Mouse (Mus musculus) embryonic stem cell, embryonic (primary cell): ENCODE measurements around the gene Aim2.
"Not testable (repeated sequence)": the region's sequence is repeated elsewhere in the genome, so short reads cannot be mapped to it uniquely, and the experiment has no call there.

Source experiments
- CTCF ChIA-PET, 4 experiments: fragments of 300-600 bp in 2 of 4; fragments of 350-600 bp in 2 of 4; sonication (Branson Sonifier 250); formaldehyde crosslinking; loops; one replicate each; lab custom pipeline; 2022; ENCODE audit warnings: inconsistent platforms in 2 of 4; lab: Charles Lee
- POLR2A ChIA-PET, 4 experiments: fragments of 300-600 bp in 2 of 4; fragments of 350-600 bp in 2 of 4; sonication (Branson Sonifier 250); formaldehyde crosslinking; loops; one replicate each; lab custom pipeline; 2022; ENCODE audit warnings: antibody characterized with exemption in 4 of 4, inconsistent platforms in 1 of 4; lab: Charles Lee

Aim2 gene

GRCm38 (mm10) chr1:173418936-173419621 is 68.4 kb downstream of the Aim2 start:
- POLR2A ChIA-PET, result interaction anchor here in 2 of 4 experiments (0.6 to 2.4 kb wide), 11 partner anchors 9 to 1396 kb away, joined by 3 to 21 read pairs (median 5); no protein-coding TSS in a partner anchor
- CTCF ChIA-PET, result interaction anchor here in 1 of 4 experiments (0.5 kb wide), 1 partner anchor 1309 kb away, joined by 3 read pairs; no protein-coding TSS in a partner anchor

DNA sequence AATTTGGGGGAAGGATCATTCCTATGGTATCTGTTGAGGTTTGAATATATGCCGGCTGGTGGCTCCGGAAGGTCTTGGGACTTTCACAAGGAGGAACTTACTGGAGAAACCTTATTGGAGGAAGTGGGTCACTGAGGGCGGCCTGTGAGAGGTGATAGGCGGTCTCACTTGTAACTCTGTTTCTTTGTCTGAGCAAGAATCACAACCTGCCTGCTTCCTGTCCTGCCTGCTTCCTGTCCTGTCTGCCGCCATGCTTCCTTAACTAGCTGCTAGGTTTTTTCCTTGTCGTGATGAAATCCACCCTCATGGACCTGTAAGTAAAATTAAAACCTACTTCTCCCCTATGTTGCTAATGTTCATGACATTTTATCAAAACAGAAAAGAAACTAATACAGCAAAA is 69.7 kb downstream of the Aim2 start:
- ChIA-PET POLR2A (interaction anchor here in 2 of 4 experiments (1.1 to 2.4 kb wide), 3 partner anchors 8 to 9 kb away, joined by 4 to 21 read pairs (median 5); no protein-coding TSS in a partner anchor), CTCF (no interaction called here)

- CTCF ChIA-PET, result interaction anchor here in 1 of 4 experiments (0.7 kb wide), 1 partner anchor 60 kb away, joined by 3 read pairs; no protein-coding TSS in a partner anchor
- POLR2A ChIA-PET, result no interaction called here
Measured at GRCm38 (mm10) chr1:173426345-173426744, 75.7 kb downstream of the Aim2 start.

- CTCF ChIA-PET, result no interaction called here
- POLR2A ChIA-PET, result interaction anchor here in 2 of 4 experiments (1.9 to 4.5 kb wide), 2 partner anchors 8 kb away, joined by 5 to 21 read pairs; no protein-coding TSS in a partner anchor
Measured at GRCm38 (mm10) chr1:173427385-173427784, 76.7 kb downstream of the Aim2 start.

DNA sequence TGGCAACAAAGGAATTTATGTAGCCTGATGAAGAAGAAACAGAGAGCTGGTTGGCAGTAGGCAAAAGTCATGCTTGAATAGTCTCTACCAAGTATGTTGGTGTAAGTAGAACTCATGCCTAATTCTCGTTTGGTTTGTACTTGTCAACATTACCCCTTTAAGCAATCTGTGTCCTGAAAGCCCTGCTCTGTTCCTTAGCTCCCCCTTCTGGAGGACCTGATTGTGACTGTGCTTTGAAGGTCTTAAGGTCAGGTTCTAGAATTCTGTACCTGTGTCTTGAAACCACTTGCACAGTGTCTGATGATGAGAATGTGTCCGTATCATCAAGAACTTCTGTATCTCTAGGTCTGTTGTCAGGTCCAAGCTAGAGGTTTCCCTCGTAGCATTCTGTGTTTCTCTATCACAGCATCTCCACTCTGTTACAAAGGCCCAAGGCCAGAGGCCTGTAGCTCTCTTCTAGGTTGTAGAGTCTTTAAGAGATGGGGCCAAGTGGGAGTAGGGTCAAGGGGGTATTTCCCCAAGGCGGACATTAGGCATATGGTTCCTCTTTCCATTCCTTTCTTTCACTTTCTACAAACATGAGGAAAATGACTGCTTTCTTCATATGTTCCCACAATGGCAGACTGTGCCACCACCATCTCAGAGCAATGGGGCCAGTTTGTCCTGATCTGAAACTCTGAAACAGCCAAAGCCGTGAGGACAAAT is 79.5 kb downstream of the Aim2 start:
- CTCF ChIA-PET, result interaction anchor here in 2 of 4 experiments (0.8 to 1.4 kb wide), 2 partner anchors 10 to 835 kb away, joined by 3 to 4 read pairs; no protein-coding TSS in a partner anchor
- POLR2A ChIA-PET, result interaction anchor here in 2 of 4 experiments (0.7 to 4.5 kb wide), 4 partner anchors 10 to 17 kb away, joined by 3 to 21 read pairs (median 4); no protein-coding TSS in a partner anchor

DNA sequence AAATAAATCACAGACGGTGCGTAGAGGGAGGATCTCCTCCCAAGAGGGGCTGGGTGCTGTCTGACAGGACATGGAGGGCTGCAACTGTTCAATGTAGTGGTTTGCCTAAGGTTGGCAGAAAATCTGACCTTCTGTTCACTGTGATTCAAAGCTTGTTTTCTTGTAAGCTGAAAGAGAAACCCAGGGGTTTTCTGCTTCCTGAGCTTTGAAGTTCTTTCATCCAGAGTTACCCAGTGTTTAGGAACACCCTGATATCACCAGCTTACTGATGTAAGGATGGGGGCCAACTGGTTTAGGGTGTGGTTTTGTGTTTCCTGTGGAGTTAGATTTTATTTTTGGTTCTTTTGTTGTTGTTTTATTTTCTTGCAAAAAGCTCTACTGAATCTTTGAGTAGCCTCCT is 81.7 kb downstream of the Aim2 start:
- ChIA-PET CTCF (interaction anchor here in 2 of 4 experiments (0.5 to 0.8 kb wide), 2 partner anchors 24 to 1034 kb away, joined by 3 to 5 read pairs; no protein-coding TSS in a partner anchor), POLR2A (interaction anchor here in 1 of 4 experiments (0.9 to 1.3 kb wide), 2 partner anchors 11 kb away, joined by 3 read pairs; no protein-coding TSS in a partner anchor)

GRCm38 (mm10) chr1:173437161-173437953 is 86.7 kb downstream of the Aim2 start:
- POLR2A ChIA-PET, result interaction anchor here in 1 of 4 experiments (1.0 kb wide), 1 partner anchor 1115 kb away, joined by 3 read pairs; no protein-coding TSS in a partner anchor
- CTCF ChIA-PET, result no interaction called here

GRCm38 (mm10) chr1:173440681-173441080 is 90.0 kb downstream of the Aim2 start:
- ChIA-PET CTCF (interaction anchor here in 2 of 4 experiments (1.6 to 2.3 kb wide), 2 partner anchors 11 to 16 kb away, joined by 4 read pairs; no protein-coding TSS in a partner anchor), POLR2A (interaction anchor here in 2 of 4 experiments (0.6 to 1.1 kb wide), 2 partner anchors 11 to 1073 kb away, joined by 3 to 6 read pairs; no protein-coding TSS in a partner anchor)

GRCm38 (mm10) chr1:173441210-173441609 is 90.5 kb downstream of the Aim2 start:
- ChIA-PET CTCF (interaction anchor here in 1 of 4 experiments (2.3 kb wide), 1 partner anchor 11 kb away, joined by 4 read pairs; no protein-coding TSS in a partner anchor), POLR2A (interaction anchor here in 1 of 4 experiments (0.6 kb wide), 1 partner anchor 1073 kb away, joined by 6 read pairs; no protein-coding TSS in a partner anchor)

DNA sequence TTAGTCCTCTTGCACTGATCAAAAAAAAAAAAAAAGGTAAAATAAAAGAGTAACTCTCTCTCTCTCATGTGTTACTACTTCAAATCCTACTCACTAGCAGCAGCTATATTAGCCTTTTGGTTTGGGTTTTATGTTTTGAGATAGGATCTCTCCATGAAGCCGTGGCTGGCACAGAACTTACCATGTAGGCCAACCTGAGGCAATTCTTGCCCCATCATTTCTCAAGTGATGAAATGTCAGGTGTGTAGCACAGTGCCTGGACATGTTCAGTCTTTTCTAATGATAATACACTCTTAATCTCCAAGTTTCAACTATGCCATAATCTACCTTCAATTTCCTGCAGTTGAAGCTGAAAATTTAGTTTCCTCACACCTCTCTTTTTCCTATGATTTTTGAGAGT is 92.4 kb downstream of the Aim2 start:
- CTCF ChIA-PET, result interaction anchor here in 1 of 4 experiments (0.6 kb wide), 1 partner anchor 1324 kb away, joined by 4 read pairs; no protein-coding TSS in a partner anchor
- POLR2A ChIA-PET, result interaction anchor here in 1 of 4 experiments (1.6 kb wide), 1 partner anchor 10 kb away, joined by 3 read pairs; no protein-coding TSS in a partner anchor

DNA sequence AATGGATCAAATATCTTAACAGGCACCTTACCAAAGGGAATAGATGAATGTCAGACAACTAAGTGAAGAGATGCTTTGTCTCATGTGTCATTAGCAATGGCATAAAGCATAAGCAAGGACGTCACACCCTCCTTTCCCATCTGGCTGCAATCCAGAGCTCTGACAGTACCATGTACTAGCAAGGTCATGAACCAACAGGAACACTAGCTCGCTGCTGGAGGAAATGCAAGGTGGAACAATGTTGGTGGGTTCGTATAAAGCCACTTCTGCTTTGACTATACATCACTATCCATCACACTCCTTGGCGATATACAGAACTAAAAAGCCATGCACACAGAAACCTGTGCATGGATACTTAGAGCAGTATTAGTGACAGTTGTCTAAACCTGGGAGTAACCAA is 96.4 kb downstream of the Aim2 start:
- ChIA-PET CTCF (no interaction called here), POLR2A (interaction anchor here in 1 of 4 experiments (0.9 kb wide), 1 partner anchor 17 kb away, joined by 3 read pairs; no protein-coding TSS in a partner anchor)

DNA sequence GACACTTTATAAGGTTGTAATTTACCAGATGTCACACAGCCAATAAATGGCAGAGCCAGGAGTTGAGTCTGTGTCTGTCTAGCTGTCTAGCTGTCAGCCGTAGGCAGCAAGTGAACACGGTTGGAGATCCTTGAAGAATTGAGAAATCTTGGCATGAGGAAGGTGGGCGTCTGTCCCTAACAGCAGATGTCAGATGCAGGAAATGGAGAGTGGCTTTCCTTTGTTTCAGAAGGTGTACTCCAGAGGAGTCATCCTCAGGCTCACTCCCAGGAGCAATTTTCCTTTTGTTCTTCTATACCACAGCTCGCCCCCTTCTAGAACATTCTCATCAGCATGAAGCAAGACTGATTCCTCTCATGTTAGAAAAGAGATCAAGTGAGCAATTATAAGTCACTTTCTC is 99.9 kb downstream of the Aim2 start:
- CTCF ChIA-PET, result no interaction called here
- POLR2A ChIA-PET, result no interaction called here

DNA sequence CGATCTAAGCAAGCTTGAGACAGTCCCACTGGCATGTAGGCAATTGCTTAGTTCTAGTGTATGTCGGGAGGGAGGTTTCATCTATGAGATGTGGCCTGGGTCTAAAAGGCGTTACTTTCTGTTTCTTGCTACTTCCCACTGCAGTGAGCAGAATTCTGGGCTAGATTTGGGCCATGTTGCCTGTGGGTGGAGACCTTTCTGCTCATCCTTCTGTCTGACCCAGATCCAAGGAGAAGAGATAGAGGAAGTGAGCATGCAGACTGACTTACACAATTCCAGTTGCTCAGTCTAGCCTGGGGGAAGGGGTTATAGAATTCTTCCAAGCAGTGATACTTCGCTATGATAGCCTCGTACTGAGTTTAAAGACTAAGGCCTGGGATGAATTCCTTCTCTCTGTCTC is 101.0 kb downstream of the Aim2 start:
- ChIA-PET POLR2A (interaction anchor here in 1 of 4 experiments (0.7 kb wide), 1 partner anchor 15 kb away, joined by 3 read pairs; no protein-coding TSS in a partner anchor), CTCF (no interaction called here)

DNA sequence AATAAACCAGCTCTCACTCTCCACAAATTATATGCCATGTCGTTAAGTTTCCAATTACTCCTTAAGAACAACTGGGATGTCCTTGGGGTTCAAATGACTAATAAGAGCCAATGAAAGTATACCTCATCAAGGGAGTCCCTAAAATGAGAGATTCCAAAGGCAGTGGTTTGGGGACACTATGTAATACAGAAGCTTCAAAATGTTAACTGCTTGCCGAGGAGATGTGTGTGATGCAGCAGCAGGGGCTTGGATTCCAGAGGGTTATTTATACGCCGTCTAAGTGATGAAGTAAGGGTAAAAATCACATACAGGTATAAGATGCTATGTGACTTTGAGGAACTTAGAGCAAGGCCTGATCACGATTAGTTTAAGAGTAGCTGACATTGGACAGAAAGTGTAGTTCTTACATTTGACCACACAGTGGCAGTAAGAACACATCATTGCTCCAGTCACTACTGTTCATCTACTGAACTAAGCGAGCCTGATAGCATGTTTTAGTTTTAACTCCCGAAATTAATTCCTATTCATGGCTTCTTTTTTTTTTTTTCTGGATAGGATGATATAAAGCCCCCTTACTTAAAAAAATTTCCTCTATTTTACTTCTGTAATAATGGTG is 105.6 kb downstream of the Aim2 start:
- CTCF ChIA-PET, result interaction anchor here (0.6 to 1.6 kb wide), 9 partner anchors 16 to 956 kb away, joined by 3 to 5 read pairs (median 4); no protein-coding TSS in a partner anchor
- POLR2A ChIA-PET, result interaction anchor here in 2 of 4 experiments (0.8 to 1.2 kb wide), 3 partner anchors 31 to 1030 kb away, joined by 3 to 4 read pairs (median 4); no protein-coding TSS in a partner anchor

- POLR2A ChIA-PET, result interaction anchor here in 2 of 4 experiments (0.8 to 1.2 kb wide), 3 partner anchors 32 to 1029 kb away, joined by 3 to 4 read pairs (median 4); no protein-coding TSS in a partner anchor
- CTCF ChIA-PET, result interaction anchor here (0.6 to 1.6 kb wide), 9 partner anchors 17 to 957 kb away, joined by 3 to 5 read pairs (median 4); no protein-coding TSS in a partner anchor
Measured at GRCm38 (mm10) chr1:173456761-173457160, 106.1 kb downstream of the Aim2 start.

DNA sequence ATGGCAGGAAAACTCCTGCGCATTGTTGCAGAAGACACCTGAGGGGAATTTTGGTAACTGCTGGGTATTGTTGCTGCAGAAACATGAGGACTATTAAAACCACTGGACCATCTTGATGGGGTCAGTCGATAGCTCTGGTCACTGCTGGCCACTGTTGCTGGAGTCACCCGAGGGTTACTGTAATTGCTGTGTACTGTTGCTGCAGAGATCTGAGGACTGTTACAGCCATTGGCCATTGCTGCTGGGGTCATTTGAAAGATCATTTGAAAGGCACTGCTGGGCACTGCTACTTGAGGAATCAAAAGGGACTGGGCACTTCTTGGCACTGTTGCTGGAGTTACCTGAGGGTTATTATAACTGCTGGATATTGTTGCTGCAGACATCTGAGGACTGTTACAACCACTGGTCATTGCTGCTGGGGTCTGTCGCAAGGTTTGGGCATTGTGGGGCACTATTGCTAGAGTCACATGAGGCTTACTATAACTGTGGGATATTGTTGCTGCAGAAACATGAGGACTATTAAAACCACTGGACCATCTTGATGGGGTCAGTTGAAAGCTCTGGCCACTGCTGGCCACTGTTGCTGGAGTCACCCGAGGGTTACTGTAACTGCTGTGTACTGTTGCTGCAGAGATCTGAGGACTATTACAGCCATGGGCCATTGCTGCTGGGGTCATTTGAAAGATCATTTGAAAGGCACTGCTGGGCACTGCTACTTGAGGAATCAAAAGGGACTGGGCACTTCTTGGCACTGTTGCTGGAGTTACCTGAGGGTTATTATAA is 129.9 kb downstream of the Aim2 start:
- POLR2A ChIA-PET, result not testable (repeated sequence)

More for the DNA sequence above, 129.9 kb downstream of the Aim2 start:
- CTCF ChIA-PET, result not testable (repeated sequence)
